Mouse (Mus musculus) left cerebral cortex, adult 2 months (tissue): ENCODE measurements around the gene Rbmx. TPM values are rescaled to one million over a fixed set of nuclear protein-coding genes. Genes with fewer than 3 reads are reported as not detected.

Experiments used
- DNase-seq, 2 experiments: peaks; one replicate each; pipeline ENCODE4 v3.0.0; 2021 to 2022; ENCODE audit warnings: low spot score in 2 of 2, mixed read lengths in 1 of 2; ENCODE audit errors: extremely low spot score in 1 of 2
- H3K27ac ChIP-seq: fragments of 200-600 bp; 2 replicates; pipeline ENCODE4 v1.8.1; 2022
- H3K4me3 ChIP-seq: fragments of 200-600 bp; 2 replicates; pipeline ENCODE4 v1.8.1; 2022
- CTCF ChIP-seq: fragments of 200-600 bp; IDR thresholded peaks from 2 replicates; pipeline ENCODE4 v1.8.1; 2022; ENCODE audit warnings: antibody characterized with exemption, mild to moderate bottlenecking, moderate library complexity
- intact Hi-C: fragments of 180-260 bp; cut with DNase I; formaldehyde crosslinking; loops from one replicate; pipeline ENCODE4 v1.15.1; 2025
- long read RNA-seq, 2 experiments: library from polyadenylated mRNA; stranded (forward); transcript quantifications; one replicate each; pipeline ENCODE4 v2.0.0; 2021; ENCODE audit warnings: borderline mapping rate in 2 of 2
- total RNA-seq, 2 experiments: library from RNA; stranded (reverse); gene quantifications; 2 replicates each; pipeline ENCODE4 v1.2.3; 2021

The Rbmx gene
- 10 to 100 TPM; 51.2 to 52.4 TPM for total RNA-seq
- long read RNA-seq, experiment 1, transcript Rbmx-205 (10 exons, 2,139 nt): major isoform, 5 of 49 reads
- long read RNA-seq, experiment 1, transcript Rbmx-202 (9 exons, 2,108 nt): major isoform, 5 of 49 reads
- long read RNA-seq, experiment 1, partial matches to known transcripts: 18 of 49 reads
- long read RNA-seq, experiment 1, other reads (novel, unspliced or antisense): 21 of 49 reads
- long read RNA-seq, experiment 2, transcript Rbmx-205 (10 exons, 2,139 nt): major isoform, 9 of 37 reads
- long read RNA-seq, experiment 2, partial matches to known transcripts: 11 of 37 reads
- long read RNA-seq, experiment 2, other reads (novel, unspliced or antisense): 15 of 37 reads

- intact Hi-C loops: loop anchor here (2.0 kb wide), 1 partner anchor 340 kb away; the partner anchor contains the start of gene Htatsf1
- no peak for TF ChIP-seq CTCF
- DNase-seq: peak; percentile 74 to 82
These were observed at the start of gene Rbmx for GRCm38 (mm10) chrX:57392367-57393246. Gene Rbmx, minus strand, starts transcription at chrX:57393036.

GRCm38 (mm10) chrX:57433897-57434296, 41.1 kb upstream of the Rbmx start:
- no peak for TF ChIP-seq CTCF
- Histone ChIP-seq H3K27ac (no peak overlapping the region), H3K4me3 (no peak overlapping the region)
- intact Hi-C loops: loop anchor here (10.0 kb wide), 3 partner anchors 461 to 1061 kb away; no protein-coding TSS in a partner anchor
- no peak for DNase-seq

More at GRCm38 (mm10) chrX:57392367-57393246, at the start of gene Rbmx:
- Histone ChIP-seq H3K27ac (peak within 1 kb of the TSS; percentile 85), H3K4me3 (peak within 1 kb of the TSS; percentile 68)

GRCm38 (mm10) chrX:57431610-57432009, 38.8 kb upstream of the Rbmx start:
- peak; percentile 67 for TF ChIP-seq CTCF
- DNase-seq: no peak
- Histone ChIP-seq H3K4me3 (no peak overlapping the region), H3K27ac (no peak overlapping the region)
- intact Hi-C loops: loop anchor here (2.0 to 10.0 kb wide), 4 partner anchors 243 to 1063 kb away; no protein-coding TSS in a partner anchor

- intact Hi-C loops: no loop called here
- DNase-seq: no peak
- Histone ChIP-seq H3K4me3 (no peak within 1 kb of the TSS), H3K27ac (no peak within 1 kb of the TSS)
- no peak for TF ChIP-seq CTCF
These were observed 15.9 kb upstream of the Rbmx start, which contains the start of gene Gm364 for GRCm38 (mm10) chrX:57408769-57409168. Gene Gm364, plus strand, starts transcription at chrX:57409154.

- DNase-seq: no peak
- Histone ChIP-seq H3K4me3 (no peak overlapping the region), H3K27ac (no peak overlapping the region)
- peak; percentile 48 for TF ChIP-seq CTCF
- intact Hi-C loops: no loop called here
These were observed 10.8 kb upstream of the Rbmx start for GRCm38 (mm10) chrX:57403651-57404050.

- no peak overlapping the region for H3K4me3 ChIP-seq
- no peak overlapping the region for H3K27ac ChIP-seq
- intact Hi-C loops: no loop called here
- DNase-seq: no peak
- no peak for TF ChIP-seq CTCF
These were observed 8.6 kb upstream of the Rbmx start for GRCm38 (mm10) chrX:57401388-57401787.

GRCm38 (mm10) chrX:57393412-57393811, 576 bp upstream of the Rbmx start:
- peak overlapping the region; percentile 16; the same call in 1 of the 2 replicates for H3K27ac ChIP-seq
- DNase-seq: no peak
- TF ChIP-seq CTCF: no peak
- intact Hi-C loops: loop anchor here (2.0 kb wide), 1 partner anchor 341 kb away; the partner anchor contains the start of gene Htatsf1
- H3K4me3 ChIP-seq: peak overlapping the region; percentile 68

- H3K27ac ChIP-seq: no peak overlapping the region
- H3K4me3 ChIP-seq: no peak overlapping the region
- intact Hi-C loops: loop anchor here (5.0 kb wide), 1 partner anchor 319 kb away; no protein-coding TSS in a partner anchor
- no peak for DNase-seq
- no peak for TF ChIP-seq CTCF
These were observed 11.9 kb downstream of the Rbmx start for GRCm38 (mm10) chrX:57380915-57381314.

- Histone ChIP-seq H3K4me3 (no peak overlapping the region), H3K27ac (no peak overlapping the region)
- no peak for DNase-seq
- intact Hi-C loops: no loop called here
- TF ChIP-seq CTCF: no peak
These were observed 14.3 kb downstream of the Rbmx start for GRCm38 (mm10) chrX:57378579-57378978.

- H3K27ac ChIP-seq: no peak overlapping the region
- no peak overlapping the region for H3K4me3 ChIP-seq
- no peak for TF ChIP-seq CTCF
- no peak for DNase-seq
- intact Hi-C loops: no loop called here
These were observed 15.7 kb downstream of the Rbmx start for GRCm38 (mm10) chrX:57377096-57377495.

GRCm38 (mm10) chrX:57374029-57374428, 18.8 kb downstream of the Rbmx start:
- DNase-seq: no peak
- intact Hi-C loops: no loop called here
- no peak overlapping the region for H3K27ac ChIP-seq
- no peak for TF ChIP-seq CTCF
- no peak overlapping the region for H3K4me3 ChIP-seq

GRCm38 (mm10) chrX:57373543-57373942, 19.3 kb downstream of the Rbmx start:
- DNase-seq: no peak
- Histone ChIP-seq H3K4me3 (no peak overlapping the region), H3K27ac (no peak overlapping the region)
- no peak for TF ChIP-seq CTCF
- intact Hi-C loops: no loop called here
